Mouse (Mus musculus): ENCODE data around the gene H2-Ob.

DNA sequence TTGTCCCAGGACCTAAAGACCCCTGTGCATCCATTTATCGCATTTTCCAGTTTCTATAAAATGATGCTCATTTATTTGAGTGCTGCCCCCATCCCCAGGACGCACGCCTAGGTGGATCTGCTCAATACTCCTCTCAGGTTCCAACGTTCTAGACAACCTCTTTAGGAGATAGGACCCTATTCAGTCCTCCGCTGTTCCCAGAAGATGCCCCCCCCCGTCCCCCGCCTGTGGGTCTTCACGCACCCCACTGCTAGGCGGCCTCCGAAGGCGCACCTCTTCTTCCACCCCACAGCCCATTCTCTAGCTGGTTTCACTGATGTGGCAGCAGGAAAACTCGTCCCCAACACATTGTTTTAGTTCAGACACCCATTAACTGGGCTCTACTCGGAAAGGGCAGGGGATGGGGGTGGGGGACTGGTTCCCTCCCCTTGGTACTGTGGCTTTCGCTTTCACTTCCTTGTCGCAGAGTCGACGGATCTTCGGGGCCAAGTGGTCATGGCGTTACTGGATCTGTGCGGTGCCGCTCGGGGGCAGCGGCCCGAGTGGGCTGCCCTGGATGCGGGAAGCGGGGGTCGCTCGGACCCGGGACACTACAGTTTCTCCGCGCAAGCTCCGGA, 40.7 kb upstream of the H2-Ob start:
- no peak for TF ChIP-seq CTCF (IDR thresholded peaks at IDR 0.05; ENCODE audit: extremely low read depth, insufficient read depth, low read length)
- TF ChIP-seq POLR2A (IDR thresholded peaks at IDR 0.05; ENCODE audit: extremely low read depth, insufficient read depth, low read length) = no peak

All from cortical plate, adult 2 months (tissue).